Mouse (Mus musculus): ENCODE results near the gene Rrh.
"Not testable (repeated sequence)": the region's sequence is repeated elsewhere in the genome, so short reads cannot be mapped to it uniquely, and the experiment has no call there.

- TF ChIP-seq CTCF (IDR thresholded peaks at IDR 0.05; ENCODE audit: low read depth, low read length); POLR2A (IDR thresholded peaks at IDR 0.05; ENCODE audit: extremely low read depth, insufficient read depth, low read length): not testable (repeated sequence)
Measured at GRCm38 (mm10) chr3:129757599-129757998, 64.8 kb downstream of the Rrh start.
